Mouse (Mus musculus) layer of hippocampus, postnatal 14 days (tissue): ENCODE measurements around the gene Cntn5. TPM values are rescaled to one million over a fixed set of nuclear protein-coding genes. Genes with fewer than 3 reads are reported as not detected.

ENCODE experiments used
- DNase-seq, 2 experiments: peaks; one replicate each; pipeline ENCODE4 v3.0.0; 2021 to 2022; ENCODE audit warnings: low spot score in 2 of 2, mixed read lengths in 1 of 2
- total RNA-seq, 2 experiments: library from RNA; stranded (reverse); gene quantifications; 2 replicates each; pipeline ENCODE4 v1.2.3; 2021

Cntn5 gene
- total RNA-seq, 2 experiments from 2014 or later = 9.7 to 15.3 TPM

- no peak for DNase-seq
Measured at GRCm38 (mm10) chr9:10233364-10233763, 671.2 kb downstream of the Cntn5 start.

- DNase-seq = no peak
Measured at GRCm38 (mm10) chr9:10232066-10232465, 672.5 kb downstream of the Cntn5 start.

GRCm38 (mm10) chr9:10230973-10231372, 673.6 kb downstream of the Cntn5 start:
- no peak for DNase-seq

GRCm38 (mm10) chr9:10229716-10230115, 674.9 kb downstream of the Cntn5 start:
- no peak for DNase-seq

GRCm38 (mm10) chr9:10226013-10226412, 678.6 kb downstream of the Cntn5 start:
- DNase-seq = peak in 1 of 2 experiments; percentile 68

- peak in 1 of 2 experiments; percentile 30 for DNase-seq
Measured at GRCm38 (mm10) chr9:10186063-10186462, 718.5 kb downstream of the Cntn5 start.

- no peak for DNase-seq
Measured at GRCm38 (mm10) chr9:10170526-10170925, 734.0 kb downstream of the Cntn5 start.

GRCm38 (mm10) chr9:10121350-10122057, 783.1 kb downstream of the Cntn5 start:
- DNase-seq = no peak

- no peak for DNase-seq
Measured at GRCm38 (mm10) chr9:10116581-10116980, 788.0 kb downstream of the Cntn5 start.

GRCm38 (mm10) chr9:10109156-10109555, 795.4 kb downstream of the Cntn5 start:
- DNase-seq = no peak

- no peak for DNase-seq
Measured at GRCm38 (mm10) chr9:10107861-10108260, 796.7 kb downstream of the Cntn5 start.

GRCm38 (mm10) chr9:10101812-10102440, 802.6 kb downstream of the Cntn5 start:
- no peak for DNase-seq

- no peak for DNase-seq
Measured at GRCm38 (mm10) chr9:10076282-10076681, 828.3 kb downstream of the Cntn5 start.

GRCm38 (mm10) chr9:10073401-10073800, 831.2 kb downstream of the Cntn5 start:
- DNase-seq = no peak

GRCm38 (mm10) chr9:10072860-10073259, 831.7 kb downstream of the Cntn5 start:
- DNase-seq = no peak

- DNase-seq = no peak
Measured at GRCm38 (mm10) chr9:10071271-10071670, 833.3 kb downstream of the Cntn5 start.

- no peak for DNase-seq
Measured at GRCm38 (mm10) chr9:10044969-10045789, 859.4 kb downstream of the Cntn5 start.

- DNase-seq = no peak
Measured at GRCm38 (mm10) chr9:10043001-10043400, 861.6 kb downstream of the Cntn5 start.

- DNase-seq = no peak
Measured at GRCm38 (mm10) chr9:10015129-10015528, 889.4 kb downstream of the Cntn5 start.

- DNase-seq = no peak
Measured at GRCm38 (mm10) chr9:9984028-9984427, 920.5 kb downstream of the Cntn5 start.

- DNase-seq = no peak
Measured at GRCm38 (mm10) chr9:9983220-9983619, 921.4 kb downstream of the Cntn5 start.

GRCm38 (mm10) chr9:9965370-9965769, 939.2 kb downstream of the Cntn5 start:
- DNase-seq = no peak
